Mouse (Mus musculus) kidney, adult 2 months (tissue): ENCODE results near the gene Bhlha9.

ENCODE experiments used
- CTCF ChIP-seq: fragments of 200-500 bp; conservative IDR thresholded peaks from 2 replicates; pipeline ENCODE4 v1.5.1; 2011; ENCODE audit warnings: low read depth, mild to moderate bottlenecking, control low read depth, low read length, moderate library complexity, mixed read lengths; ENCODE audit not compliant: insufficient read depth, insufficient read length
- POLR2A ChIP-seq: fragments of 200-500 bp; IDR thresholded peaks from one replicate; pipeline ENCODE4 v1.6.1; 2011; ENCODE audit warnings: low read depth, low read length, control low read depth

- no peak for TF ChIP-seq POLR2A
- TF ChIP-seq CTCF: no peak
Observed at GRCm38 (mm10) chr11:76650862-76651560, 21.3 kb upstream of the Bhlha9 start.
